Mouse (Mus musculus) megakaryocyte-erythroid progenitor cell, adult 5 weeks (primary cell): ENCODE data around the gene 4430402I18Rik. TPM values are rescaled to one million over a fixed set of nuclear protein-coding genes. Genes with fewer than 3 reads are reported as not detected.

Source experiments
- polyA plus RNA-seq: library from polyadenylated mRNA; stranded (reverse); fragments of >175 nt; gene quantifications from 2 replicates; pipeline ENCODE4 v1.2.3, GENCODE M21; 2012

The 4430402I18Rik gene
- polyA plus RNA-seq: 0.25 TPM in 1 of 2 replicates, not detected in the other

DNA sequence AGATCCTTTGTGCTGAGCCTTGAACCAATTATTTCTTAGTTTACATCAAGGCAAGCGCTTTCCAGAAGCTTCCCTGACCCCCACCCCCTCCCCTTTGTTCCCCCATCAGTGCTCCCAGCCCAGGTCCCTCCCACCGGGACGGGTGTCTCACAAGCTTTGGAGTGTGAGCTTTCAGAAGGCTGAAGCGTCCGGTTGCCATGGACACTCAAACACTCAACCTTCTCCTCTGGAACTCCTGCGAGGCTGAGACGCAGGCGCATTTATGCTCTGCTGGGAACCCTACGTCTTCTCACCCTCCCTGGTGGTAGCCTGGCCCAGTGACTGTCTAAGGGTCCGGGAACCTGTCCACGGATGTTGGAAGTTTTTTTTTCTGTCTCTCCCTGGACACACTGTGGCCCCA, at the start of gene 4430402I18Rik:
4430402I18Rik (minus strand) TSS at position 149 of the 400 bp plus-strand sequence.

DNA sequence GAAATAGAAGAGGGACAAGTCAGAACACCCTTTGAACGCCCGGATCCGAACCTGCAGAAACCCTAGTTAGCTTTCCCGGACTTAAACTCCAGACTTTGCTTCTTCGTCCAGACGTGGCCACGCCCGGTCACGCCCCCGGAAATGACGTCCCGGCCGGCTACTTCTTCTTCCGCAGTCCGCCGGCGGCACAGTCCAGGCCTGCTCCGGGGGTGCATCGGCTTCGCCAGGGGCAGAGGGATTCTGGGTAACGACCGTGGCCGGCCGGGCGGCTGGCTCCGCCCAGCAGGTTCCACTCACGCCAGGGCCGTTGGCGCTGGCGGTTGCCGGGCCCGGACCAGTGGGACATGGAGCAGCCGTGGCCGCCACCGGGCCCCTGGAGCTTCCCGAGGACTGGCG, 22.6 kb upstream of the 4430402I18Rik start, which contains the start of gene Cdc37l1:
Cdc37l1 (plus strand) TSS at position 159 of the 396 bp plus-strand sequence.

DNA sequence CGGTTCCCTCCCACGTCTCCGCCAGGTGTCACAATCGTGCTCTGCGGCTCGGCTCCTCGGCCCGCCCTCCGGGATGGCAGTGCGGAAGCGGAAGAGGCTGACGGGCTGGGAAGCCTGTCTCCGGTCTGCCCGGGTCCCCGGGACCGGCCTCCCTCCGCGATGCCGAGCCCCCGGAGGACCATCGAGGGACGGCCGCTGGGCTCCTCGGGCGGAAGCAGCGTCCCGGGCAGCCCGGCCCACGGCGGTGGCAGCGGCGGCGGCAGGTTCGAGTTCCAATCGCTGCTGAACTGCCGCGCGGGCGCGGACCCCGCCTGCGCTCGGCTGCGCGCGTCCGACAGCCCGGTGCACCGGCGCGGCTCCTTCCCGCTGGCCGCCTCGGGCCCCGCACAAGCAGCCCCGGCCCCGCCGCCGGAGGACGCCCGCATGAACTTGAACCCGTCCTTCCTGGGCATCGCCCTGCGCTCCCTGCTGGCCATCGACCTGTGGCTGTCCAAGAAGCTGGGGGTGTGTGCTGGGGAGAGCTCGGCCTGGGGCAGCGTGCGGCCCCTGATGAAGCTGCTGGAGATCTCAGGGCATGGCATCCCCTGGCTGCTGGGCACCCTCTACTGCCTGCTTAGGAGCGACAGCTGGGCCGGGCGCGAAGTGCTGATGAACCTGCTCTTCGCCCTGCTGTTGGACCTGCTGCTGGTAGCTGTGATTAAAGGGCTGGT, 3.6 kb downstream of the 4430402I18Rik start, which contains the start of gene Plpp6:
Plpp6 (plus strand) TSS at position 112 of the 710 bp plus-strand sequence.

Other genes with a start within 250 kb of the 4430402I18Rik start
- 0.02 TPM in 1 of 2 replicates, not detected in the other for gene Slc1a1, start 132.8 kb downstream of the 4430402I18Rik start, polyA plus RNA-seq
- 6.0 and 6.6 TPM in 2 replicates for gene Plpp6, start 3.8 kb downstream of the 4430402I18Rik start, polyA plus RNA-seq
- 3.0 TPM in 2 replicates for gene Cdc37l1, start 22.6 kb upstream of the 4430402I18Rik start, polyA plus RNA-seq
- 10.6 and 14.7 TPM in 2 replicates for gene Ak3, start 80.2 kb upstream of the 4430402I18Rik start, polyA plus RNA-seq
- gene Rcl1, start 133.6 kb upstream of the 4430402I18Rik start, polyA plus RNA-seq: 46.9 and 51.6 TPM in 2 replicates